Mouse (Mus musculus) liver, embryonic 14.5 days (tissue): ENCODE measurements around the gene 4930535I16Rik. TPM values are rescaled to one million over a fixed set of nuclear protein-coding genes. Genes with fewer than 3 reads are reported as not detected.

ENCODE experiments used
- ATAC-seq: fragments of 200-750 bp; cut with Nextera tagmentation; 2 replicates; pipeline ENCODE4 v1.8.0; 2017; ENCODE audit warnings: moderate number of reproducible peaks, mild to moderate bottlenecking, moderate library complexity; ENCODE audit not compliant: insufficient read depth
- DNase-seq, 3 experiments: peaks; one replicate each; pipeline ENCODE4 v3.0.0-alpha.2; 2012 to 2013; ENCODE audit warnings: low read depth in 3 of 3, low spot score in 3 of 3
- H3K27ac ChIP-seq: fragments of 300-500 bp; sonication (generic); 2 replicates; pipeline ENCODE4 v1.5.1; 2014; ENCODE audit warnings: moderate library complexity, mild to moderate bottlenecking, control low read depth, inconsistent platforms
- H3K27me3 ChIP-seq: fragments of 300-500 bp; sonication (generic); 2 replicates; pipeline ENCODE4 v1.6.1; 2014; ENCODE audit warnings: mild to moderate bottlenecking, low read length, moderate library complexity; ENCODE audit not compliant: control insufficient read depth, insufficient read depth
- H3K36me3 ChIP-seq: fragments of 300-500 bp; sonication (generic); replicated peaks from 2 replicates; pipeline ENCODE4 v1.6.1; 2014; ENCODE audit warnings: low read depth; ENCODE audit not compliant: control insufficient read depth, insufficient read depth
- H3K4me1 ChIP-seq, 2 experiments: fragments of 200-500 bp in 1 of 2; fragments of 300-500 bp in 1 of 2; sonication (generic) in 1 of 2; replicated peaks; 2 replicates each; pipeline ENCODE4 v1.6.1; 2012 to 2014; ENCODE audit warnings: antibody characterized with exemption in 1 of 2, inconsistent platforms in 1 of 2, low read length in 1 of 2; ENCODE audit not compliant: control insufficient read depth in 2 of 2, insufficient read depth in 2 of 2
- H3K4me2 ChIP-seq: fragments of 300-500 bp; sonication (generic); 2 replicates; pipeline ENCODE4 v1.6.1; 2014; ENCODE audit warnings: low read depth, mild to moderate bottlenecking, control low read depth, moderate library complexity
- H3K4me3 ChIP-seq, 2 experiments: fragments of 200-500 bp in 1 of 2; fragments of 300-500 bp in 1 of 2; sonication (generic) in 1 of 2; 2 replicates each; pipeline ENCODE4 v1.5.1; 2012 to 2014; ENCODE audit warnings: low read depth in 2 of 2, low read length in 2 of 2, mild to moderate bottlenecking in 2 of 2, control low read depth in 1 of 2, inconsistent platforms in 1 of 2, moderate library complexity in 1 of 2; ENCODE audit not compliant: insufficient read depth in 1 of 2
- H3K9ac ChIP-seq: fragments of 300-500 bp; sonication (generic); replicated peaks from 2 replicates; pipeline ENCODE4 v1.6.1; 2014; ENCODE audit warnings: mild to moderate bottlenecking, control low read depth, moderate library complexity
- H3K9me3 ChIP-seq: fragments of 300-500 bp; sonication (generic); 2 replicates; pipeline ENCODE4 v1.6.1; 2016; ENCODE audit warnings: low read length, mixed read lengths; ENCODE audit not compliant: control insufficient read depth
- CTCF ChIP-seq: IDR thresholded peaks from 2 replicates; pipeline ENCODE4 v1.5.1; 2016; ENCODE audit warnings: antibody characterized with exemption, low read depth, control low read depth
- EP300 ChIP-seq: IDR thresholded peaks from 2 replicates; pipeline ENCODE4 v1.6.1; 2016; ENCODE audit warnings: antibody characterized with exemption, low read depth
- WGBS: fragments of 180-500 bp; shearing (Covaris S2); extraction: QIAGEN DNeasy Blood & Tissue Kit; methylation state at CpG from one replicate; pipeline ENCODE4 v1.1.7; 2014; ENCODE audit not compliant: insufficient replicate concordance; 5-methylcytosine and 5-hydroxymethylcytosine counted together
- polyA plus RNA-seq, 2 experiments: library from polyadenylated mRNA; depleted of rRNA in 1 of 2; stranded (reverse) in 1 of 2; unstranded in 1 of 2; fragments of >200 nt; fragmentation: Nextera tagmentation in 1 of 2; extraction: Ambion mirVana in 1 of 2; gene quantifications; 2 replicates each; pipeline versions ENCODE4 v1.2.1 to v1.2.3; 2012 to 2014

4930535I16Rik gene
- polyA plus RNA-seq, 2 experiments: not detected

GRCm38 (mm10) chr4:123911503-123911902 lies 6.3 kb downstream of the 4930535I16Rik start:
- ATAC-seq: no peak
- H3K9ac ChIP-seq: no peak overlapping the region
- peaks cover 15% of the 10 kb centered on the region for H3K36me3 ChIP-seq
- no peaks in the 10 kb centered on the region for H3K9me3 ChIP-seq
- no peaks in the 10 kb centered on the region for H3K27me3 ChIP-seq
- DNase-seq: no peak
- peaks cover 5% of the 10 kb centered on the region in 2 experiments; a peak in 1 of 4 replicates for H3K4me1 ChIP-seq
- no peak overlapping the region for H3K4me2 ChIP-seq
- 71% methylated on average over 4 of the region's 4 CpGs for WGBS
- TF ChIP-seq EP300: no peak
- no peak for TF ChIP-seq CTCF
- no peak overlapping the region for H3K4me3 ChIP-seq
- no peak overlapping the region for H3K27ac ChIP-seq

DNA sequence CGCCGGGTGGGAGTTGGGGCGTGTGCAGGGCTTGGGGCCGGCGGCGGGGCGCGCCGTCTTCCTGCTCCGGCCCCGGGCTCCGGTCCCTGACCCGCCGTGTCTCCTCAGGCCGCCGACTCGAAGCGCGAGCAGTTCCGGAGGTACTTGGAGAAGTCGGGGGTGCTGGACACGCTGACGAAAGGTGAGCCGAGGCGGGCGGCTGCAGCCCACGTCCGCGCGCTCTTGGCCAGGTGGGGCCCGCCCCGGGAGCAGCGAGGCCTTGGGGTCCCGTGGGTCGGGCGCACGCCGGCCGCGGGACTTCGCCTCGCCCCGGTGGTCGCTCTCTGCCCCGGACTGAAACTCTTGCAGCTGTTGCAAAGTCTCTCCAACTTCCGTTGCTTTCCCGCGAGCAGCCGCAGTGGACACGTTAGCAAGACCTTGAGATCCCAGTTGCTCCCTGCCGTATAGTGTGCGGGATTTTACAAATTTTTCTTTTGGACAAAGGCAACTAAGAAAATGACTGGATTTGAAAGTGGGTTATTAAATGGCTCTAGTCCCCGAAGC lies 12.6 kb downstream of the 4930535I16Rik start:
- ATAC-seq: peak; percentile 55

GRCm38 (mm10) chr4:123904333-123905125 lies 13.3 kb downstream of the 4930535I16Rik start, which contains the start of gene Mycbp:
Gene Mycbp (plus strand): TSS chr4:123904832.
- TF ChIP-seq CTCF (no peak), EP300 (no peak)
- Histone ChIP-seq H3K4me2 (peak within 1 kb of the TSS; percentile 90), H3K36me3 (no peaks in the 10 kb centered on the region; the same call in 1 of the 2 replicates), H3K9me3 (no peaks in the 10 kb centered on the region), H3K27ac (peak within 1 kb of the TSS; percentile 67), H3K4me1 (peaks cover 7 to 15% of the 10 kb centered on the region in 2 experiments), H3K4me3 (peak within 1 kb of the TSS; percentile 87 to 93), H3K9ac (peak within 1 kb of the TSS; percentile 90), H3K27me3 (no peaks in the 10 kb centered on the region)
- under 1% methylated on average over 49 of the region's 49 CpGs for WGBS
- ATAC-seq: peak; percentile 100
- DNase-seq: peak; percentile 94 to 97 (median 95)

More for the DNA sequence above, 12.6 kb downstream of the 4930535I16Rik start:
- Histone ChIP-seq H3K4me2 (peak overlapping the region; percentile 90), H3K27me3 (no peaks in the 10 kb centered on the region), H3K4me3 (peak overlapping the region; percentile 87 to 93), H3K27ac (peak overlapping the region; percentile 67), H3K9ac (peak overlapping the region; percentile 90), H3K36me3 (peaks cover 2% of the 10 kb centered on the region; the same call in 1 of the 2 replicates), H3K4me1 (peaks cover 7 to 15% of the 10 kb centered on the region in 2 experiments), H3K9me3 (no peaks in the 10 kb centered on the region)
- DNase-seq: no peak
- TF ChIP-seq CTCF (no peak), EP300 (no peak)
- under 1% methylated on average over 52 of the region's 53 CpGs for WGBS

DNA sequence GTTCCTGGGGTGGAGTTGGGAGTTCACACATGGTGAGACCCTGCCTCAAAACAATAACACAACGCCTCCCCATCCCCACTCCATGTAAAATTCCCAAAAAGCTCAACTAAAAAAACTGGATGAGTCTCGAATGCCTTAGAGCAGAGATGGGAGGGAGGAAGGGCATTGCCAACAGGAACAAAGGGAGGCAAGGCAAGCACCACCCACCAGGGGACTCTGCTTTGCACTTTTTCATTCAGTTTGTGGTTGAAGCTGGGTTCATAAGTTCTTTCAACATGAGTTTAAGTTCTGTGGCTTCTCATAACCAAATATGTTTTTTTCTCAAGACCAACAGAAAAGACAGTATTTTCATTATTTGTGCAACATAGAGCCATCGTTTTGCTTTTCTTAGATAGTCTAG lies 14.4 kb downstream of the 4930535I16Rik start:
- Histone ChIP-seq H3K4me2 (peak overlapping the region; percentile 3; the same call in 1 of the 2 replicates), H3K4me1 (peaks cover 7 to 15% of the 10 kb centered on the region in 2 experiments)

DNA sequence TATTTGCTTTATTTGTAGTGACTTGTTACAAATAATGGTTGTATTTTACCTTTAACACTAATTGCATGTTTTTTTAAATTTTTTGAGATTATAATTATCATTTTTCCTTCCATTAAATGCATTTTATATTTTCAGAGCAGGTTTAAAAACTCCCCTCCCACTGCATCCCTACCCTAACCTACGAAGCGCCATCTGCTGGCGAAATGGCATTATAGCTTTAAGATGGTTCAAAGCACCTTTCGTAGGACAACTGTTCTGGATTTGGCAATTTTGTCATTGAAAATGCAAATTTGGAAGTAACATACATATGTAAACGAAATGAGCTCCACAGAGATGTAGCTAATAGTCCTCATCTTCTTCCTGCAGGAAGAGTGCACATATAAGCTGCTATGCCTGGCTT lies 19.1 kb downstream of the 4930535I16Rik start:
- 11% methylated on average over 5 of the region's 5 CpGs for WGBS
- H3K27ac ChIP-seq: no peak overlapping the region
- TF ChIP-seq EP300 (no peak), CTCF (peak; percentile 75)
- no peaks in the 10 kb centered on the region for H3K9me3 ChIP-seq
- DNase-seq (no peak), ATAC-seq (no peak)
- H3K4me3 ChIP-seq: no peak overlapping the region
- no peak overlapping the region for H3K9ac ChIP-seq
- no peaks in the 10 kb centered on the region for H3K27me3 ChIP-seq
- H3K36me3 ChIP-seq: no peaks in the 10 kb centered on the region
- H3K4me2 ChIP-seq: no peak overlapping the region
- peaks cover 3 to 4% of the 10 kb centered on the region in 2 experiments; a peak in 3 of 4 replicates for H3K4me1 ChIP-seq

More for the DNA sequence above, 14.4 kb downstream of the 4930535I16Rik start:
- H3K9ac ChIP-seq: no peak overlapping the region
- no peak overlapping the region for H3K4me3 ChIP-seq
- H3K27ac ChIP-seq: no peak overlapping the region
- H3K36me3 ChIP-seq: no peaks in the 10 kb centered on the region
- no peaks in the 10 kb centered on the region for H3K9me3 ChIP-seq
- TF ChIP-seq CTCF (no peak), EP300 (no peak)
- ATAC-seq: no peak
- no peak for DNase-seq
- no peaks in the 10 kb centered on the region for H3K27me3 ChIP-seq
- 63% methylated on average over 3 of the region's 3 CpGs for WGBS
